Mouse (Mus musculus): ENCODE data around the gene Atp2b4. TPM values are rescaled to one million over a fixed set of nuclear protein-coding genes. Genes with fewer than 3 reads are reported as not detected.

Atp2b4 gene
- polyA plus RNA-seq, 1 experiment, result 4.9 TPM

DNA sequence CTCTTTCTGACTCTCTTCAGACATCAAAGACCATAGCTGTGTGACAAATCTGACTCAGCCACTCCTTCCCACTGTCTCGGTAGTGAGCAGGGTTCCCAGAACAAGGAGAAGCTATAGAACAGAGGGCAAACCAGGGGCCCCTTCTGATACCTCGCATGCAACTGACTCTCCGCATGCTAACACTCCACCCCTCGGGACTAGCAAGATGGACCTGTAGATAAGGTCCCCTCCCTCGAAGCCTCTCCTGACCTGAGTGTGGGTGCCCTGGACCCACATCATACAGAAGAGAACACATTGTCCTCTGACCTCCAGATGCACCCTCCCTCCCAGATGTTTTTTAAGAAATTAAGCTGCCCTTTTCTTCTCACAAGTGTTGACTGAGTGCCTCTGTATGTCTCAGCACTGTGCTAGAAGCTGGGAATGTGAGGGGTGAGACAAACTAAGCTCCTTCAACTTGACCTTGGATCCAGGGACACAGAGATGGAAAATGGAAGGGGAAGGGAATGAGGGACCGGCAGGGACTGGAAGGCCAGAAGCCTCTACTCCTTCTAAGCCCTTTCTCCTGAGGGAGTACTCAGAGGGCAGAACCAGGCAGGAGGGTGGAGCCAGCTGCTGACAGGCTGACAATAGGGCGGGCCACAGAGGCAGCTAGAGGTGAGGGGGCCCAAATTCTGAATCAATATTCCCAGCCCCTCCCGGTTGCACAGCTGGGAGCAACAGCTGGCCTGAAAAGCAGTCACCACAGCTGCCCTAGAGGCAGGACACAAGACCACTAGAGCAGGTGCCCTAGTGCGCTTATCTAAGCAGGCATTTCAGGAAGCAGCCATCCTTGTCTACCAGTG lies 2.6 kb downstream of the Atp2b4 start:
- peak; percentile 28 for DNase-seq
- WGBS, result 57% methylated on average over 9 of the region's 9 CpGs
- Histone ChIP-seq H3K36me3 (ENCODE audit: control insufficient read depth, insufficient read depth, low read length) (no peaks in the 10 kb centered on the region), H3K4me1 (ENCODE audit: control insufficient read depth, insufficient read depth, low read length) (peaks cover 6% of the 10 kb centered on the region), H3K27me3 (replicated peaks; ENCODE audit: control insufficient read depth, insufficient read depth, low read length) (no peaks in the 10 kb centered on the region; the same call in 1 of the 2 replicates), H3K27ac (ENCODE audit: insufficient read depth, low read depth, low read length) (peak overlapping the region; percentile 24; the same call in 1 of the 2 replicates), H3K4me3 (ENCODE audit: insufficient read depth, low read depth, low read length) (peak overlapping the region; percentile 17; the same call in 1 of the 2 replicates)
- no peak for TF ChIP-seq POLR2A (IDR thresholded peaks at IDR 0.05; ENCODE audit: low read depth, low read length)
- no peak for TF ChIP-seq CTCF (conservative IDR thresholded peaks at IDR 0.05; ENCODE audit: insufficient read depth, insufficient read length, low read depth, low read length)

DNA sequence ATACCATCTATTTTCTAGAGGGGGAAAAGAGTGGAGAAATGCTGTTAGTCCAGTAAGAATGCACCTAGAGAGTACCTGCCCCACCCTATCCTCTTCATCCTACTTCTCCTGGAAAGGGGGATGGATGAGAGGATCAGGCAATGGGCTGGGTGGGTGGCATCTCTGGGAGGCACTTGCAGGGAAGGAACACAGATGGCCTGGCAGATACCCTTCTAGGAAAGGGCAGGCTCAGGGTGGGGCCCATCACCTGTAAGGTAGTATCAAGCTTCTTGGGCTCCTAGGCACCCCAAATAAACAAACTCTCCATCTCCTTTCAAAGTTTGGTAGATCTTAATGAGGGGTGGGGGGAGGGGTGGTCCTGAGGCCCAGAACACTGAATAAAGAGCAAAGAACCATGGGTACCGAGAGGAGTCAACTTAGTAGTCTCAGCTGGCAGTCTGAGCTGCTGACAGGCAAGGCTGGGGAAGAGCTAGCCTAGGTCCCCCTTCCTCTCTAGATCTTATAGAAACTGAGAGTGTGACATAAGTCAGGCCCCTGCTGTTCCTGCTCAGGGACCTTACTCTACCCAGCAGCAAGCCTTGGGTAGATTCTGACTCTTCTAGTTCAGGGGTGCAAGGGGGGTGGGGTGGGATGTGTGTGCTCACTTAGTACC lies 3.4 kb downstream of the Atp2b4 start:
- H3K27me3 ChIP-seq (replicated peaks; ENCODE audit: control insufficient read depth, insufficient read depth, low read length), result no peaks in the 10 kb centered on the region; the same call in 1 of the 2 replicates
- DNase-seq, result no peak
- no peak overlapping the region for H3K27ac ChIP-seq (ENCODE audit: insufficient read depth, low read depth, low read length)
- TF ChIP-seq CTCF (conservative IDR thresholded peaks at IDR 0.05; ENCODE audit: insufficient read depth, insufficient read length, low read depth, low read length) (no peak), POLR2A (IDR thresholded peaks at IDR 0.05; ENCODE audit: low read depth, low read length) (no peak)
- no peaks in the 10 kb centered on the region for H3K36me3 ChIP-seq (ENCODE audit: control insufficient read depth, insufficient read depth, low read length)
- no peak overlapping the region for H3K4me3 ChIP-seq (ENCODE audit: insufficient read depth, low read depth, low read length)
- peaks cover 6% of the 10 kb centered on the region for H3K4me1 ChIP-seq (ENCODE audit: control insufficient read depth, insufficient read depth, low read length)
- 95% methylated on average over 1 of the region's 1 CpGs for WGBS

GRCm38 (mm10) chr1:133793646-133794045 lies 7.2 kb downstream of the Atp2b4 start:
- Histone ChIP-seq H3K36me3 (ENCODE audit: control insufficient read depth, insufficient read depth, low read length) (no peaks in the 10 kb centered on the region), H3K4me1 (ENCODE audit: control insufficient read depth, insufficient read depth, low read length) (no peaks in the 10 kb centered on the region), H3K27ac (ENCODE audit: insufficient read depth, low read depth, low read length) (no peak overlapping the region), H3K4me3 (ENCODE audit: insufficient read depth, low read depth, low read length) (no peak overlapping the region), H3K27me3 (replicated peaks; ENCODE audit: control insufficient read depth, insufficient read depth, low read length) (no peaks in the 10 kb centered on the region)
- DNase-seq, result no peak
- TF ChIP-seq CTCF (conservative IDR thresholded peaks at IDR 0.05; ENCODE audit: insufficient read depth, insufficient read length, low read depth, low read length), result no peak
- WGBS, result 75% methylated on average over 1 of the region's 1 CpGs

- H3K36me3 ChIP-seq (ENCODE audit: control insufficient read depth, insufficient read depth, low read length), result no peaks in the 10 kb centered on the region
- H3K4me1 ChIP-seq (ENCODE audit: control insufficient read depth, insufficient read depth, low read length), result no peaks in the 10 kb centered on the region
- WGBS, result 95% methylated on average over 4 of the region's 4 CpGs
- DNase-seq, result no peak
- TF ChIP-seq POLR2A (IDR thresholded peaks at IDR 0.05; ENCODE audit: low read depth, low read length) (no peak), CTCF (conservative IDR thresholded peaks at IDR 0.05; ENCODE audit: insufficient read depth, insufficient read length, low read depth, low read length) (no peak)
- H3K27ac ChIP-seq (ENCODE audit: insufficient read depth, low read depth, low read length), result no peak overlapping the region
- H3K27me3 ChIP-seq (replicated peaks; ENCODE audit: control insufficient read depth, insufficient read depth, low read length), result no peaks in the 10 kb centered on the region
- H3K4me3 ChIP-seq (ENCODE audit: insufficient read depth, low read depth, low read length), result no peak overlapping the region
These were observed 10.8 kb downstream of the Atp2b4 start for GRCm38 (mm10) chr1:133790011-133790410.

DNA sequence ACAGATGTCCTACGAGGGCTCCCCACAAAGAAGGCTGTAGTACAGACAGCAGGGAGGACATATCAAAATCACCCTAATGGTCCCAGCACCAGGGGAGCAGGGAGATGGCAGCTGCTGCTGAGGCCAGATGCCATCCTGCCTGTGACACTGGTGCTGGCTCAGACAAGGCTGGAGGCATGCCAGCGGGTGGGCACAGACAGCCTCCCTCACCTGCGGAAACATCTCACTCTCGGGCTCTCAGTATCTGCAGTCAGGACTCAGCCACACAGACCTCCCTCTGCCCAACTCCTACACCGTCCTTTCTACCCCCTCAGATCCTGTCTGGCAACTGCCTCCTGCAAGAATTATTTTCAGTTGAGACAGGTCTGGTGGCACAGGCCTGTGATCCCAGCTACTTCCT lies 12.0 kb downstream of the Atp2b4 start:
- H3K27ac ChIP-seq (ENCODE audit: insufficient read depth, low read depth, low read length), result no peak overlapping the region
- no peak for DNase-seq
- no peak overlapping the region for H3K4me3 ChIP-seq (ENCODE audit: insufficient read depth, low read depth, low read length)
- no peaks in the 10 kb centered on the region for H3K27me3 ChIP-seq (replicated peaks; ENCODE audit: control insufficient read depth, insufficient read depth, low read length)
- H3K36me3 ChIP-seq (ENCODE audit: control insufficient read depth, insufficient read depth, low read length), result no peaks in the 10 kb centered on the region
- 71% methylated on average over 5 of the region's 5 CpGs for WGBS
- H3K4me1 ChIP-seq (ENCODE audit: control insufficient read depth, insufficient read depth, low read length), result no peaks in the 10 kb centered on the region
- no peak for TF ChIP-seq CTCF (conservative IDR thresholded peaks at IDR 0.05; ENCODE audit: insufficient read depth, insufficient read length, low read depth, low read length)
- no peak for TF ChIP-seq POLR2A (IDR thresholded peaks at IDR 0.05; ENCODE audit: low read depth, low read length)

GRCm38 (mm10) chr1:133787500-133788210 lies 13.2 kb downstream of the Atp2b4 start:
- no peak overlapping the region for H3K27ac ChIP-seq (ENCODE audit: insufficient read depth, low read depth, low read length)
- no peaks in the 10 kb centered on the region for H3K27me3 ChIP-seq (replicated peaks; ENCODE audit: control insufficient read depth, insufficient read depth, low read length)
- no peak overlapping the region for H3K4me3 ChIP-seq (ENCODE audit: insufficient read depth, low read depth, low read length)
- WGBS, result 76% methylated on average over 10 of the region's 10 CpGs
- no peak for TF ChIP-seq POLR2A (IDR thresholded peaks at IDR 0.05; ENCODE audit: low read depth, low read length)
- TF ChIP-seq CTCF (conservative IDR thresholded peaks at IDR 0.05; ENCODE audit: insufficient read depth, insufficient read length, low read depth, low read length), result no peak
- H3K36me3 ChIP-seq (ENCODE audit: control insufficient read depth, insufficient read depth, low read length), result no peaks in the 10 kb centered on the region
- no peaks in the 10 kb centered on the region for H3K4me1 ChIP-seq (ENCODE audit: control insufficient read depth, insufficient read depth, low read length)
- DNase-seq, result no peak

DNA sequence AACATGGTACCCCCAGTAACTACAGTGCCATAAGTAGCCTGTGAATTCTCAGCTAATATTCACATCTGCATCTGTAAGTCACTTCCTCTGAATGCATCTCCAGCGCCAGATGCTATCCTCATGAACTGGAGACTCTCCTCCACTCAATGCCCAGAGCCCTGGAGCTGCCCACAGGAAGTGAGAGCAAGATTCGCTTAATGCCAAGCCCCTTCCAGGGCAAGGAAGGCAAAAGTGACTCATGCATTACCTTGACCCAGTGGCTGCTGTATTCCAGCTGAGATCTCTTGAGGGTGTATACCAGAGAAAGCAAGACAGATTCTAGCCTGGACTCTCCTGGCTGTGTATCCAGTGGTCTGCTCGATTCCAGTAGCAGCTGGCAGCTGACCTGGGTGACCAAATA lies 16.2 kb downstream of the Atp2b4 start:
- Histone ChIP-seq H3K27ac (ENCODE audit: insufficient read depth, low read depth, low read length) (no peak overlapping the region), H3K4me1 (ENCODE audit: control insufficient read depth, insufficient read depth, low read length) (no peaks in the 10 kb centered on the region), H3K4me3 (ENCODE audit: insufficient read depth, low read depth, low read length) (no peak overlapping the region), H3K36me3 (ENCODE audit: control insufficient read depth, insufficient read depth, low read length) (no peaks in the 10 kb centered on the region), H3K27me3 (replicated peaks; ENCODE audit: control insufficient read depth, insufficient read depth, low read length) (no peaks in the 10 kb centered on the region)
- no peak for DNase-seq
- TF ChIP-seq CTCF (conservative IDR thresholded peaks at IDR 0.05; ENCODE audit: insufficient read depth, insufficient read length, low read depth, low read length) (no peak), POLR2A (IDR thresholded peaks at IDR 0.05; ENCODE audit: low read depth, low read length) (no peak)
- WGBS, result 74% methylated on average over 3 of the region's 3 CpGs

All from kidney, adult 2 months (tissue).